Mouse (Mus musculus): Measurements from ENCODE around the gene Tmem254b.
"Not testable (repeated sequence)": the region's sequence is repeated elsewhere in the genome, so short reads cannot be mapped to it uniquely, and the experiment has no call there.

Gene Tmem254b

GRCm38 (mm10) chr14:26206926-26207247 lies at the start of gene Tmem254b:
Tmem254b (minus strand) TSS chr14:26207041.
- DNase-seq: not testable (repeated sequence)

GRCm38 (mm10) chr14:26237183-26237582 lies 30.3 kb upstream of the Tmem254b start:
- not testable (repeated sequence) for DNase-seq

GRCm38 (mm10) chr14:26216233-26217000 lies 9.6 kb upstream of the Tmem254b start:
- not testable (repeated sequence) for DNase-seq

GRCm38 (mm10) chr14:26206197-26206925 lies 480 bp downstream of the Tmem254b start:
- not testable (repeated sequence) for DNase-seq

GRCm38 (mm10) chr14:26197851-26198250 lies 9.0 kb downstream of the Tmem254b start:
- DNase-seq: not testable (repeated sequence)

DNA sequence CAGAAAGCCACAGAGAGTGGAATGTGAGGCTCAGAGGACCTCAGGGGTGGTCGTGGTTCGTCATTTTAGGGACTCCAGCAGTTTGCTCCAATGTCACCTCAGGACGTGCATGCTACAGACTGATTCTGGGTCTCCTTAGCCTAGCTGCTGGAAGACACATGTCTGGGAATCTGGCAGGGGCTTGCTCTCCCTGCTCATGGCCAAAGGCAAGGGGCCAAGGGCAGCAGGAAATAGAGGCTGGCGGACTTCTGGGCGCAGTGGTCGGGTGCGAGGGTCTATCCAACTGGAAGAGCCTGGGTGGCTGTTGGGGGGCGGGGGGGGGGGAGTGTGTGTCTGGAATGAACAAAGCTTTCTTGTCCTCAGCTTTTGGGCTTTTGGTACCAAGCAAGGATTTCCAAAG lies 18.5 kb downstream of the Tmem254b start:
- not testable (repeated sequence) for DNase-seq

- not testable (repeated sequence) for DNase-seq
These were observed 20.2 kb downstream of the Tmem254b start for GRCm38 (mm10) chr14:26186638-26187037.

- DNase-seq: not testable (repeated sequence)
These were observed 24.5 kb downstream of the Tmem254b start, which contains the start of gene Plac9b for GRCm38 (mm10) chr14:26182380-26182779. Plac9b (minus strand) TSS chr14:26182480.

DNA sequence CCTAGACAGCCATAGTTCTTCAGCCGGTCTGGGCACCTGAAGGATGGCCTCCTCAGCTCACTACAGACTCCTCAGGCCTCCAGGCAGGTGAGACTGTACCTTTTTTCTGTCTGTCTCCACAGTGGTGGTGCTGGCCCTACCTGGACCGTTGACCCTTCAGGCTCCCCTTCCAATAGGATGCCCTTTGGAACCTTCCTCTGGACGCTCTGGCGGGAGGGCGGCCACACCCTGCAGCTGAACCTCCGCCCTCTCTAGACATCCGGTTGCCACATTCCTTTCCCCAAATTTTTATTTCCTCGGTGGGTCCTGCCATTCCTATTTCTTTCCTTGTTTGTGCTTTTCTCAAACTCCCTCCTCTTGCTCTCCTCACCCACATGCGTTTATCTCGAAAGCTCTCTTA lies 25.2 kb downstream of the Tmem254b start:
- DNase-seq: not testable (repeated sequence)

GRCm38 (mm10) chr14:26175028-26175427 lies 31.8 kb downstream of the Tmem254b start:
- DNase-seq: not testable (repeated sequence)

DNA sequence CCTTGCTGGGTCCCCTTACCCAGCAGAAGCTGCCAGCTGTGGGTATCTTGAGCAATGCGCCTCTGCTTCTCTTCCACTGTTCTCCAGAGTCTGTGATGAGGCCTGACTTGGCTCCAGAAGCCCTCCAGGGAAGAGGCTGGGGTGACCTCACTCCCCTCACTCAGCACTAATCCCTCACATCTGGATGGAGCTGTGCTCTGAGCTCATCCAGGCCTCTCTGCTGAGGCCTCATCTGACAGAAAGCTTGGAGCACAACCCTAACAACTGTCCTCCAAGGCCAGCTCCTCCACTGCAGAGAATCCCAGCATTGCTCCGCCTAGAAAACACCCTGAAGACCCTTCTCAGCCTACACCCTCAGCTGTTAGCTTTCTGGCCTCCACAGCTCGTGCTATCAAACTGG lies 32.9 kb downstream of the Tmem254b start:
- not testable (repeated sequence) for DNase-seq

- DNase-seq: not testable (repeated sequence)
These were observed 41.6 kb downstream of the Tmem254b start for GRCm38 (mm10) chr14:26165266-26165665.

GRCm38 (mm10) chr14:26162423-26162822 lies 44.4 kb downstream of the Tmem254b start:
- DNase-seq: not testable (repeated sequence)

GRCm38 (mm10) chr14:26161156-26161555 lies 45.7 kb downstream of the Tmem254b start:
- DNase-seq: not testable (repeated sequence)

- DNase-seq: not testable (repeated sequence)
These were observed 50.8 kb downstream of the Tmem254b start for GRCm38 (mm10) chr14:26156032-26156431.
